Mouse (Mus musculus) adrenal gland, adult 18-20 months (tissue): ENCODE measurements around the gene Carmil3. TPM values are rescaled to one million over a fixed set of nuclear protein-coding genes. Genes with fewer than 3 reads are reported as not detected.

ENCODE experiments used
- DNase-seq, 2 experiments: peaks; one replicate each; pipeline ENCODE4 v3.0.0; 2021 to 2022; ENCODE audit warnings: low spot score in 2 of 2
- total RNA-seq, 2 experiments: library from RNA; stranded (reverse); gene quantifications; 1 replicate in 1 of 2; 2 replicates in 1 of 2; pipeline ENCODE4 v1.2.3; 2021

Gene Carmil3
- total RNA-seq, 2 experiments from 2014 or later: 4.8 to 5.4 TPM

DNA sequence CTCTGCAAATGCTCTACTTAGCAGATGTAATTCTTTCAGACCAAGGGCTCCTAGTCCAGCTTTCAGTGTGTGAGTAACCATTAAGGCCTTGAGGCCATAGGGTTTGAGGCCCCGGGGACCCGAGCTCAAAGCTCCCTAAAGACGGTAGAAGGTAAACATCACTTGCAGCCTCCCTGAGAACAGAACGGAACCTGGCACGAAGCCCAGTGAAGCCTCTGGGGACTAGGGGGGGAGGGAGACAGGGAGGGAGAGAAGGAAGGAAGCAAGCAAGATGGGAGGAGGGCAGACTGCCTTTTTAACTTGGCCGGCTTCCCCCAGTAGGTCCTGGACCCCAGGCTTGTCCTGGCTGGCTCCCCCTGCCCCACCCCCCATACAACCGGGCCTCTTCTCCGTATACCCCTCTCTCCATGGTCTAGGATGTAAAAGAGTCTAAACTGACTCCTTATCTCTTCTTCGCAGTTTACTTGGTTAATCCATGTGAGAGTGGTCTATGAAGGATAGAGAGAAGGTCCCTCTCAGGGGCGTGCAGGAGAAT lies 50.4 kb downstream of the Carmil3 start:
- peak; percentile 68 to 80 for DNase-seq

- no peak for DNase-seq
Observed at GRCm38 (mm10) chr14:55542268-55542667, 51.8 kb downstream of the Carmil3 start.

DNA sequence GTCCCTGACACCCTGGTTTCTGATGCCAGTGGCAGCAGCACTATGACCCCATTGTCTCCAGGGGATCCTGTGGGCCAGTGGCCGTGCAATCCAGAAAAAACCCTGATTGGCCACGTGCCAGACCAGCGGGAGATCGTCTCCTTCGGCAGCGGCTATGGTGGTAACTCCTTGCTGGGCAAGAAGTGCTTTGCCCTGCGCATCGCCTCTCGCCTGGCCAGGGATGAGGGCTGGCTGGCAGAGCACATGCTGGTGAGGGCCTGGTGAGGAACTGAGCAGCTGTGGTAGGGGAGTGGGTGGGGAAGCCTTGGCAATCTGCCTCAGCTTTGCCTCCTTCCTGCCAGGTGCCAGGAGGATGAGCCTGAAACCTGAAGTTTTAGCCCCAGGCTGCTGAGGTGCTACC lies 53.9 kb downstream of the Carmil3 start:
- no peak for DNase-seq

GRCm38 (mm10) chr14:55550191-55550590 lies 59.7 kb downstream of the Carmil3 start:
- DNase-seq: no peak

DNA sequence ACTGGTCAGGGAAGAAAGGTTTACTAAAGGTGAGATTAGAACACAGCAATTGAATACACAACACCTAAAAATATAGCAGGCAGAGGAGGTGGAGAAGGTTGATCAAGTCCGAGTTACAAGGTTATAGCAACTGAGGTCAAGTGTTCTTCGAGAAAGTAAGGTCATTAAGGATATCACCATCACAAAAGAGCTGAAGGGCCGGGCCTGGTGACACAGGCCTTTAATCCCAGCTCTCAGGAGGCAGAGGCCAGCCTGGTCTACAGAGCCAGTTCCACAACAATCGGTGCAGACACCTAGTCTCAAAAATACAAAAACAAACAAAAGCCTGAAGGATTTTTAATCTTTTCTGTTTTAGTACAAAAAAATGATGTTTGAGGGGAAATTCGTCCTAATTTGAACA lies 60.9 kb downstream of the Carmil3 start:
- no peak for DNase-seq

DNA sequence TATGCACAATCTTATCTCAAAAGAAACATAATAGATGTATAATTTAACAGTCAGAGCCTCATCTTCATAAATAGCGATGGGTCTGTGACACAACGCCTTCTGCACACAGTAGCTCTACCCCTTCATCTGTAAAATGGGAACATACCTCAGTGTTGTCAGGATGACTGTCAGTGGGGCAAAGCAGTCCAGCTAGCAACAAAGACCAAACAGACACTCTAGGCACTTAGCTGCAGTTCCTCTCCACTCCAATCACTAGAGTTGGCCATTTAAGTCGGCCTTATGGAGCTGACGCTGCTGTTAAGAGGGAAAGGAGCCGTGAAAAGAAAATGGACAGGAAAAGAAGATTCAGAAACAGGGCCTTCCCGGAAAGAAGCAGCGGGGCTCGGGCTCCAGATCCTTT lies 61.3 kb downstream of the Carmil3 start:
- DNase-seq: no peak

GRCm38 (mm10) chr14:55554635-55555034 lies 64.2 kb downstream of the Carmil3 start:
- DNase-seq: no peak

GRCm38 (mm10) chr14:55555788-55556187 lies 65.3 kb downstream of the Carmil3 start:
- DNase-seq: no peak

GRCm38 (mm10) chr14:55557003-55557402 lies 66.6 kb downstream of the Carmil3 start:
- peak; percentile 72 to 74 for DNase-seq

DNA sequence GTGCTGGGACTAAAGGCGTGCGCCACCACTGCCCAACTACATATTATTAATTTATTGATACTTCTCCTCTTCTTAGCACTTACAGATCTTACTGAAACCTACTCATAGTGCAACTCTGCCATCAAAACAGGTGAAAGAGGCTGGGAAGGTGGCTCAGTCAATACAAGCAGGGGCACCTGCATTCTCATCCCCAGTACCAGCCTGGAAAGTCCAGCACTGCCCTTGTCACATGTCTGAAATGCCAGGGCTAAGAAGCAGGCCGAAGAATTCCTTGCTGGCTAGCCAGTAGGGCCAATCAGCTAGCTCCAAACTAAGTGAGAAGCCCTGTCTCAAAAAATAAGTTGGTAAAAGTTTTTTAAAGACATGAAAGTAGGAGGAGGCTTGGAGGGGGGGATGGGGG lies 67.1 kb downstream of the Carmil3 start:
- DNase-seq: no peak

Other genes starting within 250 kb of the Carmil3 start
- gene Dhrs4, start 11.9 kb upstream of the Carmil3 start, total RNA-seq: 100 to 1,000 TPM in 1 of 2 experiments, 10 to 100 TPM in 1; 79.4 to 114 TPM
- gene Cpne6, start 19.8 kb downstream of the Carmil3 start, total RNA-seq: under 1 TPM in 1 of 2 experiments, not detected in 1; 0.13 TPM
- not detected for gene Nrl, start 34.3 kb downstream of the Carmil3 start, total RNA-seq
- 10 to 100 TPM; 21.6 to 31.7 TPM for gene Pck2, start 49.6 kb downstream of the Carmil3 start, total RNA-seq
- gene Dcaf11, start 69.4 kb downstream of the Carmil3 start, total RNA-seq: 100 to 1,000 TPM; 107 to 153 TPM
- gene A730061H03Rik, start 69.8 kb downstream of the Carmil3 start, total RNA-seq: 1 to 10 TPM in 1 of 2 experiments, not detected in 1; 1.5 TPM
- gene Fitm1, start 85.0 kb downstream of the Carmil3 start, total RNA-seq: 1 to 10 TPM in 1 of 2 experiments, under 1 TPM in 1; 0.96 to 2.3 TPM
- gene Psme1, start 87.5 kb downstream of the Carmil3 start, total RNA-seq: 100 to 1,000 TPM; 231 to 367 TPM
- gene Emc9, start 94.7 kb downstream of the Carmil3 start, total RNA-seq: 10 to 100 TPM; 27.5 to 45.7 TPM
- gene Psme2, start 100.5 kb downstream of the Carmil3 start, total RNA-seq: 100 to 1,000 TPM; 400 to 422 TPM
- 10 to 100 TPM; 28.1 to 36.0 TPM for gene Rnf31, start 101.1 kb downstream of the Carmil3 start, total RNA-seq
- 10 to 100 TPM; 20.0 to 26.2 TPM for gene Irf9, start 112.9 kb downstream of the Carmil3 start, total RNA-seq
- 1 to 10 TPM; 3.5 to 7.4 TPM for gene Rec8, start 127.4 kb downstream of the Carmil3 start, total RNA-seq
- gene Ipo4, start 145.3 kb downstream of the Carmil3 start, total RNA-seq: 100 to 1,000 TPM in 1 of 2 experiments, 10 to 100 TPM in 1; 95.4 to 122 TPM
- gene Gm49378, start 147.2 kb downstream of the Carmil3 start, total RNA-seq: 1 to 10 TPM in 1 of 2 experiments, not detected in 1; 2.1 TPM
- 10 to 100 TPM; 70.2 to 84.9 TPM for gene Tm9sf1, start 153.2 kb downstream of the Carmil3 start, total RNA-seq
- gene Tssk4, start 159.5 kb downstream of the Carmil3 start, total RNA-seq: 1 to 10 TPM in 1 of 2 experiments, under 1 TPM in 1; 0.58 to 1.2 TPM
- gene Mdp1, start 169.9 kb downstream of the Carmil3 start, total RNA-seq: 10 to 100 TPM; 37.1 to 59.5 TPM
- gene Gmpr2, start 181.3 kb downstream of the Carmil3 start, total RNA-seq: 10 to 100 TPM; 24.0 to 24.5 TPM
- 100 to 1,000 TPM; 312 to 368 TPM for gene Nedd8, start 181.5 kb downstream of the Carmil3 start, total RNA-seq
- gene Tinf2, start 191.2 kb downstream of the Carmil3 start, total RNA-seq: 10 to 100 TPM; 34.3 to 59.4 TPM
- under 1 TPM; 0.29 to 0.30 TPM for gene Tgm1, start 223.3 kb downstream of the Carmil3 start, total RNA-seq
- gene Rabggta, start 231.6 kb downstream of the Carmil3 start, total RNA-seq: 10 to 100 TPM; 15.9 to 20.0 TPM